Mouse (Mus musculus): ENCODE results near the gene Luc7l2. TPM values are rescaled to one million over a fixed set of nuclear protein-coding genes. Genes with fewer than 3 reads are reported as not detected.

The Luc7l2 gene
- polyA plus RNA-seq (2015; fragmentation: Nextera tagmentation; extraction: Ambion mirVana): 52.1 and 57.8 TPM in 2 replicates

GRCm38 (mm10) chr6:38551062-38551988 is at the start of gene Luc7l2:
Gene Luc7l2 (plus strand): TSS chr6:38551334.

GRCm38 (mm10) chr6:38533428-38534405 is 17.4 kb upstream of the Luc7l2 start, which contains the start of gene Fmc1:
Gene Fmc1 (plus strand): TSS chr6:38533502.

GRCm38 (mm10) chr6:38636852-38637618 is 85.9 kb downstream of the Luc7l2 start, which contains the start of gene Klrg2:
Gene Klrg2 (minus strand): TSS chr6:38637242.

Other genes starting within 250 kb of the Luc7l2 start
- gene Zc3hav1, start 196.7 kb upstream of the Luc7l2 start, polyA plus RNA-seq (2015; fragmentation: Nextera tagmentation; extraction: Ambion mirVana): 30.3 and 33.6 TPM in 2 replicates
- gene Ttc26, start 169.9 kb upstream of the Luc7l2 start, polyA plus RNA-seq (2015; fragmentation: Nextera tagmentation; extraction: Ambion mirVana): 0.73 and 0.99 TPM in 2 replicates
- 11.2 and 11.4 TPM in 2 replicates for gene Ubn2, start 117.4 kb upstream of the Luc7l2 start, polyA plus RNA-seq (2015; fragmentation: Nextera tagmentation; extraction: Ambion mirVana)
- 107 and 109 TPM in 2 replicates for gene Fmc1, start 17.8 kb upstream of the Luc7l2 start, polyA plus RNA-seq (2015; fragmentation: Nextera tagmentation; extraction: Ambion mirVana)
- gene Klrg2, start 85.9 kb downstream of the Luc7l2 start, polyA plus RNA-seq (2015; fragmentation: Nextera tagmentation; extraction: Ambion mirVana): 0.07 and 0.10 TPM in 2 replicates
- 0.54 and 0.96 TPM in 2 replicates for gene Clec2l, start 111.7 kb downstream of the Luc7l2 start, polyA plus RNA-seq (2015; fragmentation: Nextera tagmentation; extraction: Ambion mirVana)

Measured in spleen, postnatal 0 days (tissue).